Mouse (Mus musculus): ENCODE data around the gene Slc17a9. TPM values are rescaled to one million over a fixed set of nuclear protein-coding genes. Genes with fewer than 3 reads are reported as not detected.

Gene Slc17a9
- polyA plus RNA-seq, 1 experiment from 2014 or later: 1.9 TPM

GRCm38 (mm10) chr2:180737984-180738383 lies 12.9 kb downstream of the Slc17a9 start:
- no peak overlapping the region for H3K4me2 ChIP-seq
- no peaks in the 10 kb centered on the region for H3K27me3 ChIP-seq
- no peaks in the 10 kb centered on the region for H3K4me1 ChIP-seq
- no peak overlapping the region for H3K27ac ChIP-seq
- H3K9ac ChIP-seq: no peak overlapping the region
- no peaks in the 10 kb centered on the region for H3K36me3 ChIP-seq
- no peak for ATAC-seq (ENCODE audit: borderline replicate concordance, extremely low read depth, low FRiP score, low TSS enrichment)
- H3K9me3 ChIP-seq: no peaks in the 10 kb centered on the region
- WGBS: 78% methylated on average over 2 of the region's 2 CpGs
- H3K4me3 ChIP-seq: no peak overlapping the region

GRCm38 (mm10) chr2:180740349-180740748 lies 15.3 kb downstream of the Slc17a9 start:
- Histone ChIP-seq H3K4me1 (no peaks in the 10 kb centered on the region), H3K9me3 (no peaks in the 10 kb centered on the region), H3K27me3 (no peaks in the 10 kb centered on the region), H3K9ac (no peak overlapping the region), H3K27ac (no peak overlapping the region), H3K36me3 (no peaks in the 10 kb centered on the region), H3K4me3 (no peak overlapping the region), H3K4me2 (no peak overlapping the region)
- ATAC-seq (ENCODE audit: borderline replicate concordance, extremely low read depth, low FRiP score, low TSS enrichment): no peak
- 17% methylated on average over 3 of the region's 3 CpGs for WGBS

- no peak overlapping the region for H3K9ac ChIP-seq
- WGBS: 64% methylated on average over 7 of the region's 7 CpGs
Observed at GRCm38 (mm10) chr2:180741421-180741820, 16.4 kb downstream of the Slc17a9 start.

GRCm38 (mm10) chr2:180742820-180743219 lies 17.8 kb downstream of the Slc17a9 start:
- H3K27me3 ChIP-seq: no peaks in the 10 kb centered on the region
- H3K4me1 ChIP-seq: no peaks in the 10 kb centered on the region
- H3K4me2 ChIP-seq: no peak overlapping the region
- no peak overlapping the region for H3K9ac ChIP-seq
- H3K4me3 ChIP-seq: no peak overlapping the region
- 76% methylated on average over 6 of the region's 6 CpGs for WGBS
- no peak for ATAC-seq (ENCODE audit: borderline replicate concordance, extremely low read depth, low FRiP score, low TSS enrichment)
- no peaks in the 10 kb centered on the region for H3K9me3 ChIP-seq
- no peaks in the 10 kb centered on the region for H3K36me3 ChIP-seq
- no peak overlapping the region for H3K27ac ChIP-seq

More at GRCm38 (mm10) chr2:180741421-180741820, 16.4 kb downstream of the Slc17a9 start:
- Histone ChIP-seq H3K4me3 (no peak overlapping the region), H3K9me3 (no peaks in the 10 kb centered on the region), H3K27me3 (no peaks in the 10 kb centered on the region), H3K4me2 (no peak overlapping the region), H3K36me3 (no peaks in the 10 kb centered on the region), H3K4me1 (no peaks in the 10 kb centered on the region), H3K27ac (no peak overlapping the region)
- ATAC-seq (ENCODE audit: borderline replicate concordance, extremely low read depth, low FRiP score, low TSS enrichment): no peak

GRCm38 (mm10) chr2:180743321-180743720 lies 18.3 kb downstream of the Slc17a9 start:
- no peak for ATAC-seq (ENCODE audit: borderline replicate concordance, extremely low read depth, low FRiP score, low TSS enrichment)
- no peaks in the 10 kb centered on the region for H3K27me3 ChIP-seq
- no peaks in the 10 kb centered on the region for H3K4me1 ChIP-seq
- no peaks in the 10 kb centered on the region for H3K36me3 ChIP-seq
- H3K27ac ChIP-seq: no peak overlapping the region
- H3K9ac ChIP-seq: no peak overlapping the region
- no peak overlapping the region for H3K4me2 ChIP-seq
- H3K9me3 ChIP-seq: no peaks in the 10 kb centered on the region
- H3K4me3 ChIP-seq: no peak overlapping the region
- 85% methylated on average over 2 of the region's 2 CpGs for WGBS

GRCm38 (mm10) chr2:180745248-180745927 lies 20.3 kb downstream of the Slc17a9 start:
- no peak overlapping the region for H3K4me2 ChIP-seq
- H3K27me3 ChIP-seq: no peaks in the 10 kb centered on the region
- peak; percentile 43 for ATAC-seq (ENCODE audit: borderline replicate concordance, extremely low read depth, low FRiP score, low TSS enrichment)
- no peak overlapping the region for H3K9ac ChIP-seq
- no peaks in the 10 kb centered on the region for H3K9me3 ChIP-seq
- no peak overlapping the region for H3K4me3 ChIP-seq
- 32% methylated on average over 17 of the region's 17 CpGs for WGBS
- H3K36me3 ChIP-seq: no peaks in the 10 kb centered on the region
- no peaks in the 10 kb centered on the region for H3K4me1 ChIP-seq
- H3K27ac ChIP-seq: no peak overlapping the region

- H3K27me3 ChIP-seq: no peaks in the 10 kb centered on the region
- WGBS: 37% methylated on average over 5 of the region's 5 CpGs
- no peak overlapping the region for H3K27ac ChIP-seq
- no peaks in the 10 kb centered on the region for H3K36me3 ChIP-seq
- H3K4me2 ChIP-seq: no peak overlapping the region
- ATAC-seq (ENCODE audit: borderline replicate concordance, extremely low read depth, low FRiP score, low TSS enrichment): no peak
- H3K9ac ChIP-seq: no peak overlapping the region
- no peaks in the 10 kb centered on the region for H3K9me3 ChIP-seq
- no peak overlapping the region for H3K4me3 ChIP-seq
- no peaks in the 10 kb centered on the region for H3K4me1 ChIP-seq
Observed at GRCm38 (mm10) chr2:180746569-180747192, 21.6 kb downstream of the Slc17a9 start.

GRCm38 (mm10) chr2:180748904-180749303 lies 23.8 kb downstream of the Slc17a9 start:
- H3K4me3 ChIP-seq: no peak overlapping the region
- no peak overlapping the region for H3K9ac ChIP-seq
- H3K4me1 ChIP-seq: no peaks in the 10 kb centered on the region
- H3K27ac ChIP-seq: no peak overlapping the region
- no peak overlapping the region for H3K4me2 ChIP-seq
- no peaks in the 10 kb centered on the region for H3K36me3 ChIP-seq
- H3K27me3 ChIP-seq: no peaks in the 10 kb centered on the region
- 39% methylated on average over 5 of the region's 5 CpGs for WGBS
- H3K9me3 ChIP-seq: no peaks in the 10 kb centered on the region
- no peak for ATAC-seq (ENCODE audit: borderline replicate concordance, extremely low read depth, low FRiP score, low TSS enrichment)

- WGBS: 75% methylated on average over 5 of the region's 5 CpGs
- no peaks in the 10 kb centered on the region for H3K9me3 ChIP-seq
- no peak overlapping the region for H3K27ac ChIP-seq
- H3K4me2 ChIP-seq: no peak overlapping the region
- H3K27me3 ChIP-seq: no peaks in the 10 kb centered on the region
- H3K4me3 ChIP-seq: no peak overlapping the region
- no peak overlapping the region for H3K9ac ChIP-seq
- H3K4me1 ChIP-seq: no peaks in the 10 kb centered on the region
- no peak for ATAC-seq (ENCODE audit: borderline replicate concordance, extremely low read depth, low FRiP score, low TSS enrichment)
- H3K36me3 ChIP-seq: no peaks in the 10 kb centered on the region
Observed at GRCm38 (mm10) chr2:180754976-180755688, 30.1 kb downstream of the Slc17a9 start.

GRCm38 (mm10) chr2:180755896-180756295 lies 30.8 kb downstream of the Slc17a9 start:
- WGBS: 2% methylated on average over 8 of the region's 8 CpGs
- no peak overlapping the region for H3K4me2 ChIP-seq
- ATAC-seq (ENCODE audit: borderline replicate concordance, extremely low read depth, low FRiP score, low TSS enrichment): no peak
- H3K4me3 ChIP-seq: no peak overlapping the region
- H3K27ac ChIP-seq: no peak overlapping the region
- H3K36me3 ChIP-seq: no peaks in the 10 kb centered on the region
- H3K9ac ChIP-seq: no peak overlapping the region
- H3K9me3 ChIP-seq: no peaks in the 10 kb centered on the region
- no peaks in the 10 kb centered on the region for H3K4me1 ChIP-seq
- no peaks in the 10 kb centered on the region for H3K27me3 ChIP-seq

GRCm38 (mm10) chr2:180756786-180757185 lies 31.7 kb downstream of the Slc17a9 start:
- Histone ChIP-seq H3K27me3 (no peaks in the 10 kb centered on the region), H3K9me3 (no peaks in the 10 kb centered on the region), H3K27ac (no peak overlapping the region), H3K36me3 (no peaks in the 10 kb centered on the region), H3K4me3 (no peak overlapping the region), H3K4me1 (no peaks in the 10 kb centered on the region), H3K4me2 (no peak overlapping the region), H3K9ac (no peak overlapping the region)
- 47% methylated on average over 2 of the region's 2 CpGs for WGBS
- ATAC-seq (ENCODE audit: borderline replicate concordance, extremely low read depth, low FRiP score, low TSS enrichment): no peak

Data from lung, embryonic 15.5 days (tissue).